Mouse (Mus musculus) forebrain, embryonic 16.5 days (tissue): ENCODE measurements around the gene Pramef8. TPM values are rescaled to one million over a fixed set of nuclear protein-coding genes. Genes with fewer than 3 reads are reported as not detected.
A peak's percentile ranks its signal among the peaks of the same experiment; 100 is the strongest.

Experiments
- ATAC-seq: fragments of 200-750 bp; cut with Nextera tagmentation; 2 replicates; pipeline ENCODE4 v1.8.0; 2017; ENCODE audit warnings: mild to moderate bottlenecking, moderate library complexity
- H3K27ac ChIP-seq: fragments of 300-500 bp; sonication (generic); 2 replicates; pipeline ENCODE4 v1.5.1; 2014; ENCODE audit warnings: low read length, control low read depth
- H3K27me3 ChIP-seq: fragments of 300-500 bp; sonication (generic); replicated peaks from 2 replicates; pipeline ENCODE4 v1.6.1; 2014; ENCODE audit warnings: low read length; ENCODE audit not compliant: control insufficient read depth, insufficient read depth
- H3K36me3 ChIP-seq: fragments of 300-500 bp; sonication (generic); 2 replicates; pipeline ENCODE4 v1.6.1; 2014; ENCODE audit not compliant: control insufficient read depth, insufficient read depth
- H3K4me1 ChIP-seq: fragments of 300-500 bp; sonication (generic); replicated peaks from 2 replicates; pipeline ENCODE4 v1.6.1; 2014; ENCODE audit warnings: low read length; ENCODE audit not compliant: control insufficient read depth, insufficient read depth
- H3K4me2 ChIP-seq: fragments of 300-500 bp; sonication (generic); 2 replicates; pipeline ENCODE4 v1.6.1; 2014; ENCODE audit warnings: mild to moderate bottlenecking, low read length, control low read depth
- H3K4me3 ChIP-seq: fragments of 300-500 bp; sonication (generic); replicated peaks from 2 replicates; pipeline ENCODE4 v1.5.1; 2014; ENCODE audit warnings: mild to moderate bottlenecking, low read length, control low read depth
- H3K9ac ChIP-seq: fragments of 300-500 bp; sonication (generic); replicated peaks from 2 replicates; pipeline ENCODE4 v1.6.1; 2014; ENCODE audit warnings: low read depth, low read length, control low read depth
- H3K9me3 ChIP-seq: fragments of 300-500 bp; sonication (generic); 2 replicates; pipeline ENCODE4 v1.6.1; 2016; ENCODE audit warnings: low read length; ENCODE audit not compliant: control insufficient read depth
- WGBS: fragments of 180-500 bp; shearing (Covaris S2); extraction: QIAGEN DNeasy Blood & Tissue Kit; methylation state at CpG from one replicate; pipeline ENCODE4 v1.1.7; 2014; 5-methylcytosine and 5-hydroxymethylcytosine counted together
- polyA plus RNA-seq: library from polyadenylated mRNA; unstranded; fragments of >200 nt; fragmentation: Nextera tagmentation; extraction: Ambion mirVana; gene quantifications from 2 replicates; pipeline ENCODE4 v1.2.1, GENCODE M21; 2015

Gene Pramef8
- 30.2 and 32.0 TPM in 2 replicates for polyA plus RNA-seq

GRCm38 (mm10) chr4:143412219-143413092 is at the start of gene Pramef8:
TSS of gene Pramef8 (plus strand) at chr4:143412426.
- Histone ChIP-seq H3K4me2 (peak within 1 kb of the TSS; percentile 63), H3K27me3 (peaks cover 6% of the 10 kb centered on the region; the same call in 1 of the 2 replicates), H3K9ac (peak within 1 kb of the TSS; percentile 55), H3K36me3 (peaks cover 23% of the 10 kb centered on the region), H3K4me1 (peaks cover 4% of the 10 kb centered on the region; the same call in 1 of the 2 replicates), H3K27ac (peak within 1 kb of the TSS; percentile 91), H3K9me3 (peaks cover 9% of the 10 kb centered on the region; the same call in 1 of the 2 replicates), H3K4me3 (peak within 1 kb of the TSS; percentile 56)
- peak; percentile 96 for ATAC-seq
- under 1% methylated on average over 50 of the region's 50 CpGs for WGBS

- Histone ChIP-seq H3K27me3 (no peaks in the 10 kb centered on the region), H3K9me3 (no peaks in the 10 kb centered on the region; the same call in 1 of the 2 replicates), H3K4me3 (no peak overlapping the region), H3K4me2 (no peak overlapping the region), H3K4me1 (no peaks in the 10 kb centered on the region), H3K27ac (no peak overlapping the region), H3K9ac (no peak overlapping the region), H3K36me3 (no peaks in the 10 kb centered on the region)
- no peak for ATAC-seq
- WGBS, result 21% methylated on average over 15 of the region's 15 CpGs
Observed at GRCm38 (mm10) chr4:143366415-143367041, 45.7 kb upstream of the Pramef8 start.

- no peaks in the 10 kb centered on the region for H3K9me3 ChIP-seq
- peak; percentile 18; the same call in 1 of the 2 replicates for ATAC-seq
- H3K4me1 ChIP-seq, result no peaks in the 10 kb centered on the region
- H3K4me3 ChIP-seq, result no peak overlapping the region
- H3K27ac ChIP-seq, result no peak overlapping the region
- H3K4me2 ChIP-seq, result no peak overlapping the region
- H3K36me3 ChIP-seq, result no peaks in the 10 kb centered on the region
- WGBS, result 34% methylated on average over 7 of the region's 7 CpGs
- no peaks in the 10 kb centered on the region for H3K27me3 ChIP-seq
- no peak overlapping the region for H3K9ac ChIP-seq
Observed at GRCm38 (mm10) chr4:143379480-143379879, 32.7 kb upstream of the Pramef8 start.

- no peaks in the 10 kb centered on the region for H3K27me3 ChIP-seq
- H3K4me1 ChIP-seq, result no peaks in the 10 kb centered on the region
- no peak overlapping the region for H3K4me3 ChIP-seq
- 33% methylated on average over 15 of the region's 15 CpGs for WGBS
- no peaks in the 10 kb centered on the region for H3K36me3 ChIP-seq
- no peak overlapping the region for H3K27ac ChIP-seq
- H3K9me3 ChIP-seq, result no peaks in the 10 kb centered on the region
- peak; percentile 40; the same call in 1 of the 2 replicates for ATAC-seq
- no peak overlapping the region for H3K4me2 ChIP-seq
- no peak overlapping the region for H3K9ac ChIP-seq
Observed at GRCm38 (mm10) chr4:143379931-143380715, 32.1 kb upstream of the Pramef8 start.

GRCm38 (mm10) chr4:143380716-143381004 is 31.6 kb upstream of the Pramef8 start:
- ATAC-seq, result no peak
- no peaks in the 10 kb centered on the region for H3K9me3 ChIP-seq
- H3K36me3 ChIP-seq, result no peaks in the 10 kb centered on the region
- no peak overlapping the region for H3K9ac ChIP-seq
- no peak overlapping the region for H3K4me3 ChIP-seq
- no peaks in the 10 kb centered on the region for H3K27me3 ChIP-seq
- WGBS, result 2% methylated on average over 5 of the region's 5 CpGs
- H3K27ac ChIP-seq, result no peak overlapping the region
- H3K4me1 ChIP-seq, result no peaks in the 10 kb centered on the region
- no peak overlapping the region for H3K4me2 ChIP-seq

GRCm38 (mm10) chr4:143382163-143382562 is 30.1 kb upstream of the Pramef8 start:
- Histone ChIP-seq H3K4me1 (no peaks in the 10 kb centered on the region), H3K9ac (no peak overlapping the region), H3K36me3 (no peaks in the 10 kb centered on the region), H3K4me3 (no peak overlapping the region), H3K4me2 (no peak overlapping the region), H3K9me3 (no peaks in the 10 kb centered on the region), H3K27me3 (no peaks in the 10 kb centered on the region), H3K27ac (no peak overlapping the region)
- no peak for ATAC-seq
- WGBS, result 41% methylated on average over 3 of the region's 3 CpGs

- Histone ChIP-seq H3K4me2 (no peak overlapping the region), H3K9me3 (no peaks in the 10 kb centered on the region), H3K27me3 (no peaks in the 10 kb centered on the region), H3K27ac (no peak overlapping the region), H3K4me1 (no peaks in the 10 kb centered on the region), H3K9ac (no peak overlapping the region), H3K4me3 (no peak overlapping the region), H3K36me3 (no peaks in the 10 kb centered on the region)
- WGBS, result 41% methylated on average over 4 of the region's 4 CpGs
- ATAC-seq, result no peak
Observed at GRCm38 (mm10) chr4:143383646-143384045, 28.6 kb upstream of the Pramef8 start.

GRCm38 (mm10) chr4:143388955-143389702 is 23.1 kb upstream of the Pramef8 start:
- Histone ChIP-seq H3K9ac (peak overlapping the region; percentile 39), H3K4me3 (peak overlapping the region; percentile 37), H3K36me3 (no peaks in the 10 kb centered on the region), H3K4me2 (peak overlapping the region; percentile 54), H3K9me3 (no peaks in the 10 kb centered on the region), H3K27me3 (no peaks in the 10 kb centered on the region), H3K27ac (no peak overlapping the region), H3K4me1 (0 out of 2 replicates have a peak, but pooled peaks cover 2% of the 10 kb centered on the region)
- 10% methylated on average over 35 of the region's 43 CpGs for WGBS
- ATAC-seq, result peak; percentile 92
